Mouse (Mus musculus) liver, embryonic 11.5 days (tissue): ENCODE data around the gene Adora1. TPM values are rescaled to one million over a fixed set of nuclear protein-coding genes. Genes with fewer than 3 reads are reported as not detected.

Source experiments
- ATAC-seq: fragments of 200-750 bp; cut with Nextera tagmentation; replicated peaks from 2 replicates; pipeline ENCODE4 v1.8.0; 2017; ENCODE audit warnings: moderate number of reproducible peaks, mild to moderate bottlenecking, moderate TSS enrichment, moderate library complexity; ENCODE audit not compliant: low FRiP score
- DNase-seq: peaks from one replicate; pipeline ENCODE4 v3.0.0-alpha.2; 2017; ENCODE audit warnings: low spot score
- H3K27ac ChIP-seq: fragments of 300-500 bp; sonication (generic); 2 replicates; pipeline ENCODE4 v1.5.1; 2014; ENCODE audit warnings: mild to moderate bottlenecking, low read depth, low read length, control low read depth
- H3K27me3 ChIP-seq: fragments of 300-500 bp; sonication (generic); replicated peaks from 2 replicates; pipeline ENCODE4 v1.6.1; 2014; ENCODE audit warnings: low read length, mixed read lengths; ENCODE audit not compliant: control insufficient read depth, insufficient read depth
- H3K36me3 ChIP-seq: fragments of 300-500 bp; sonication (generic); 2 replicates; pipeline ENCODE4 v1.6.1; 2014; ENCODE audit warnings: mild to moderate bottlenecking, low read length, moderate library complexity, mixed read lengths; ENCODE audit not compliant: control insufficient read depth, insufficient read depth
- H3K4me1 ChIP-seq: fragments of 300-500 bp; sonication (generic); replicated peaks from 2 replicates; pipeline ENCODE4 v1.6.1; 2014; ENCODE audit warnings: low read length, mixed read lengths; ENCODE audit not compliant: control insufficient read depth, insufficient read depth
- H3K4me2 ChIP-seq: fragments of 300-500 bp; sonication (generic); 2 replicates; pipeline ENCODE4 v1.6.1; 2014; ENCODE audit warnings: mild to moderate bottlenecking, control low read depth, moderate library complexity
- H3K4me3 ChIP-seq: fragments of 300-500 bp; sonication (generic); 2 replicates; pipeline ENCODE4 v1.5.1; 2014; ENCODE audit warnings: low read depth, low read length, control low read depth
- H3K9ac ChIP-seq: fragments of 300-500 bp; sonication (generic); 2 replicates; pipeline ENCODE4 v1.6.1; 2014; ENCODE audit warnings: low read depth, low read length, control low read depth
- H3K9me3 ChIP-seq: fragments of 300-500 bp; sonication (generic); 2 replicates; pipeline ENCODE4 v1.6.1; 2016; ENCODE audit warnings: low read length, inconsistent platforms, mixed read lengths; ENCODE audit not compliant: control insufficient read depth
- WGBS: fragments of 180-500 bp; shearing (Covaris S2); extraction: QIAGEN DNeasy Blood & Tissue Kit; methylation state at CpG from one replicate; pipeline ENCODE4 v1.1.7; 2014; 5-methylcytosine and 5-hydroxymethylcytosine counted together
- polyA plus RNA-seq: library from polyadenylated mRNA; unstranded; fragments of >200 nt; fragmentation: Nextera tagmentation; extraction: Ambion mirVana; gene quantifications from 2 replicates; pipeline ENCODE4 v1.2.1, GENCODE M21; 2014

Adora1 gene
- polyA plus RNA-seq, 1 experiment from 2014 or later: 0.29 TPM

DNA sequence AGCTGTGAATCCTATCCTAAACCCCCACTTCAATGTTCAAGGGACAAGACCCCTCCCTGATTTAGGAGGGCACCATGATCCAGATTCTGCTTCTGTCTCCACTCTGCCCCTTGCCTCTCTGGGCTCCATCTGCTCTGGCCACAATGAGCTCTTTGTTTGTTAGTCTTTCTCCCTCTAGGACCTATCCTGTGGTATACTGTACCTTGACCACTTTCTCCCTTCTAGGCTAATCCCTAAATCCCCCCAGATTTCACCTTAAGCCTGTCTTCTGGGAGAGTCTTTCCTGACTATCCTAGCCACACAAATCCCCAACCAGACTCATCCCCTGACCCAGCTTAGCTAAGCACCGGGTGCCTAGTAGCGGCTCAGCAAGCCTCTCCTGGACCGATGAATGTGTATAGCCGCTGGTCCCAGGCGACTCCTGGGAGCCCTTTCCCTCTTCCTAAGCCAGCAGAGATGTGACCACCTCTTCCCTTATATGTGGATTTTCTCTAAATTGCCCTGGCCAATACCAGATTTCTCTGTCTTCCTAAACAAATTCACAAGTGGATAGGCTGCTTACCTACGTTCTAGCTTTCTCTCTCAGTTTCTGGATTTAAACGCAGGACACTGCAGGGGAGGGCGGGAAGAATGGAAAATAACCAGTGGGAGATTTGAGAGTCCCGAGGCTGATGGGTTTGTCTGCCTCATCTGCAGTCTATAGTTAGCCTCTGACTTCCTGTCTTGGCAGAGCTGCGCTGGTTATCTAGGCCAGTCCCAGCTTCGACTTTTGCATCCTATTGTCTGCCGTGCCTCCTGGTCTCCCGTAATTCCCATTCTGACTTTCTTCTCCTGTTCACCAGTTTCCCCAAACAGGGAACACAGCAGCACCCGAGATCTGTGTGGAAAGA is 67.6 kb downstream of the Adora1 start:
- Histone ChIP-seq H3K36me3 (no peaks in the 10 kb centered on the region), H3K9me3 (no peaks in the 10 kb centered on the region), H3K4me3 (no peak overlapping the region), H3K4me2 (no peak overlapping the region), H3K9ac (no peak overlapping the region), H3K27ac (no peak overlapping the region), H3K4me1 (peaks cover 5% of the 10 kb centered on the region; the same call in 1 of the 2 replicates), H3K27me3 (no peaks in the 10 kb centered on the region)
- no peak for DNase-seq
- ATAC-seq: no peak
- 44% methylated on average over 14 of the region's 14 CpGs for WGBS

DNA sequence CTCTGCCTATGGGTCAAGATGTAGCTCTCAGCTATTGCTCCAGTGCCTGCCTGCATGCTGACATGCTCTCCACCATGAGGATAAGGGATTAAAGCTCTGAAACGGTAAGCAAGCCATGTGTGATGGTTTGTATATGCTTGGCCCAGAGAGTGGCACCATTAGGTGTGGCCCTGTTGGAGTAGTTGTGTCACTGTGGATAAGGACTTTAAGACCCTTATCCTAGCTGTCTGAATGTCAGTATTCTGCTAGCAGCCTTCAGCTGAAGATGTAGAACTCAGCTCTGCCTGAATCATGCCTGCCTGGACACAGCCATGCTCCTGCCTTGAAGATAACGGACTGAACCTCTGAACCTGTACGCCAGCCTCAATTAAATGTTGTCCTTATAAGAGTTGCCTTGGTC is 68.7 kb downstream of the Adora1 start:
- H3K4me2 ChIP-seq: no peak overlapping the region
- no peak overlapping the region for H3K4me3 ChIP-seq
- no peak for DNase-seq
- H3K9me3 ChIP-seq: no peaks in the 10 kb centered on the region
- ATAC-seq: peak; percentile 18; the same call in 1 of the 2 replicates
- 78% methylated on average over 3 of the region's 3 CpGs for WGBS
- no peaks in the 10 kb centered on the region for H3K36me3 ChIP-seq
- no peak overlapping the region for H3K9ac ChIP-seq
- H3K4me1 ChIP-seq: peaks cover 5% of the 10 kb centered on the region; the same call in 1 of the 2 replicates
- H3K27me3 ChIP-seq: no peaks in the 10 kb centered on the region
- no peak overlapping the region for H3K27ac ChIP-seq

DNA sequence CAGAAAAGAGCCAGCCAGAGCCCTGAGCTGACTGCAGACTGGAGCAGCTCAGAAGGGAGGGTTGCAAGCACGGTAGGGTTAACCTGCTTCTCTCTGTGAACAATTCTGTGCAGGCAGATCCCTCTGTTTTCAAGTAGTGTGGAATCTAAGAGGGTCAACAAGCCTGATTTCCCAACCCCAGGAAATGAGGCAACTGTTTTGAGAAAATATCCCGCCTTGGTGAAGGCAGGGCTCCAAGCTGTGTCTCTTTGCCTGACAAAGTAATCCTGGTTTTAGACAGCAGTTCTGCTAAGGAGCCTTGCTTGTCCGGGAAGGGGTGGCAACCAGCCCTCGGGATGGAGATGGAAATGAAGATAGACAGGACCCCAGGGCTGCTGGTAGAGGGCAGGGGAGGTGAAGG is 70.8 kb downstream of the Adora1 start:
- H3K4me2 ChIP-seq: no peak overlapping the region
- no peaks in the 10 kb centered on the region for H3K9me3 ChIP-seq
- WGBS: 67% methylated on average over 4 of the region's 4 CpGs
- no peak overlapping the region for H3K9ac ChIP-seq
- H3K4me1 ChIP-seq: peaks cover 5% of the 10 kb centered on the region; the same call in 1 of the 2 replicates
- H3K27me3 ChIP-seq: no peaks in the 10 kb centered on the region
- no peak overlapping the region for H3K4me3 ChIP-seq
- DNase-seq (no peak), ATAC-seq (no peak)
- no peaks in the 10 kb centered on the region for H3K36me3 ChIP-seq
- no peak overlapping the region for H3K27ac ChIP-seq

DNA sequence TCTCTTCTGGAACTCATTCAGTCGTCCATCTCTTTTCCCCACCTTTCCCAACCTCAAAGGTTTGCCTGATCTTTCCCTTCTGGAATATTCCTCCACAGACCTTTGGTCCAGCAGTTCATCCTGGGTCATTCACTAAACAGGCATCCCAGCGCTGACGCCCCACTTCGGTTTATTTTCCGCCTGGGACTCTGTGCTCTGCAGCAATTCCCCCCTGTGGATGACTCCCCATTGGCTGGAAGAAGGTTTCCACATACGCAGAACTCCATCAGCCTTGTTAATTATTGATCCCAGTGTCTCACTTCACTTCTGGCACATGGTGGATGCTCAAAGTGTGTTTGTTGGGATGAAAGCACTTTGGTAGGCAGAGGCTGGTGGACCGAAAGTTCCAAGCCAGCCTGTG is 71.8 kb downstream of the Adora1 start:
- no peaks in the 10 kb centered on the region for H3K9me3 ChIP-seq
- H3K9ac ChIP-seq: no peak overlapping the region
- H3K27me3 ChIP-seq: no peaks in the 10 kb centered on the region
- no peak overlapping the region for H3K27ac ChIP-seq
- peaks cover 3% of the 10 kb centered on the region; the same call in 1 of the 2 replicates for H3K4me1 ChIP-seq
- WGBS: 82% methylated on average over 7 of the region's 7 CpGs
- H3K36me3 ChIP-seq: no peaks in the 10 kb centered on the region
- DNase-seq: no peak
- H3K4me2 ChIP-seq: no peak overlapping the region
- no peak overlapping the region for H3K4me3 ChIP-seq
- no peak for ATAC-seq

DNA sequence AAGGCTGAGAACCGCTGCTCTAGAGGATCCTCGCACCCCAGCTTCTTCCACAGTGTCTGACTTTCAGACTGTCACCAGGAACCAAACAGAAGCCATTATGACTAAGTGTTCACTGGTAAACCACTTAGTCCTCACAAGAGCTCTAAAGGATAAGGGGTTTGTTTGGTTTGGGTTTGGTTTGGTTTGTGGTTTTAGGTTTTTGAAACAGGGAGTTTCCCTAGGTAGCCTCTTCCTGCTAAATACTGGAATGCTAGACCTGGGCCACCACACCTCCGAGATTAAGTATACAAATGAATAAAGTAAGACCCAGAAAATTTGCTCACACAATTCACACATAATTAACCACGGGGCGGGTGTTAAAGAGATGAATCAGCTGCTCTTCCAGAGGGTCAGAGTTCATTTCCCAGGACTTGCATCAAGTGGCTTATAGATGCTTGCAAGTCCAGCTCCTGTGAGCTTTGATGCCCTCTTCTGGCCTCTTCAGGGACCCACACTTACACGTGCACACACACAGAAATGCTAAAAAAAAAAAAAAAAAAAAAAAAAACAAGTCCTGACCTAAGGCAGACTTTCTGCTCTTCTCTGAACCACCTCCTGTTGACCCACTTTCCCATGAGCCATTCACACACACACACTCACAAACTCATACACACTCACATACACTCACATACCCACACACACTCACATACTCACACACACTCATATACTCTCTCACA is 72.6 kb downstream of the Adora1 start:
- Histone ChIP-seq H3K9me3 (no peaks in the 10 kb centered on the region), H3K36me3 (no peaks in the 10 kb centered on the region), H3K27me3 (no peaks in the 10 kb centered on the region), H3K27ac (no peak overlapping the region), H3K4me1 (no peaks in the 10 kb centered on the region), H3K4me3 (no peak overlapping the region), H3K9ac (no peak overlapping the region), H3K4me2 (no peak overlapping the region)
- DNase-seq (no peak), ATAC-seq (no peak)
- 76% methylated on average over 6 of the region's 6 CpGs for WGBS

DNA sequence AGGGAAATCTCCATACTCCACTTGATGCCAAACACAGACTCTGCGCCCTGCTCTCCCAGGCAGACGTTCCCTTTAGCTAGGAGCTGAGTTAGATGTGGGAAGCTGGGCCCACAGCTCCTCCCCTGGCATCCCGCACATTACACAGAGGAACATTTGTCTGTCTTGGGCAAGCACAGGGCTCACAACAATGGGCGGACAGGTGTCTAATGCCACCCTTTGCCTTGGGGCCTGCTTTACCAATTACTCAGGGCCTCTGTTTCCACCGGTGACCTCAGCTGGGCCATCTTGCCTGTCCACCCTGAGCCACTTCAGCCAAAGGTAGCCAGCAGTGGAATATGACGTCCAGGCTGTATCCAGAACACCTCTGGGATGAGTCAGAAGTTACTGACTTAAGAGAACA is 73.8 kb downstream of the Adora1 start:
- Histone ChIP-seq H3K9ac (no peak overlapping the region), H3K4me1 (no peaks in the 10 kb centered on the region), H3K9me3 (no peaks in the 10 kb centered on the region), H3K4me2 (no peak overlapping the region), H3K36me3 (no peaks in the 10 kb centered on the region), H3K27ac (no peak overlapping the region), H3K27me3 (no peaks in the 10 kb centered on the region), H3K4me3 (no peak overlapping the region)
- 76% methylated on average over 6 of the region's 6 CpGs for WGBS
- no peak for ATAC-seq
- no peak for DNase-seq

DNA sequence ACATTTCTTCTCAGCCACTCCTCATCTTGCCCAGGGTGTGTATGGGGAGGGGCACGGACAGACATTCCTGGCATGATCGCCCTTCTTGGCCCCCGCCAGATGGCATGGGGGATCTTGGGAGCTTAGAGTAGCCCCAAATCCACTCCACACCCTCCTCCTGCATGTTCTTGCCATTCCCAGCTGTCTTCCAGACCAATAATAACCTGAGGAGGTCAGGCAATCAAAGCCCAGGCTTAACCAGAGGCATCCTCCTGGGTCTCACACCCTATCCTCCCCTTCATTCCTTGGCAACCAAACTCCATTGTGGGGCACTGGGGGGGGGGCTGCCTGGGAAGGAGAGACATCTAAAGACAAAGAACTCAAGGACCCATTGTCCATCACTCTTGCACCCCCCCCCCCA is 74.8 kb downstream of the Adora1 start:
- WGBS: 82% methylated on average over 3 of the region's 3 CpGs
- no peaks in the 10 kb centered on the region for H3K9me3 ChIP-seq
- no peak overlapping the region for H3K4me3 ChIP-seq
- DNase-seq (no peak), ATAC-seq (no peak)
- H3K4me1 ChIP-seq: no peaks in the 10 kb centered on the region
- no peak overlapping the region for H3K9ac ChIP-seq
- H3K4me2 ChIP-seq: no peak overlapping the region
- no peaks in the 10 kb centered on the region for H3K27me3 ChIP-seq
- no peak overlapping the region for H3K27ac ChIP-seq
- H3K36me3 ChIP-seq: no peaks in the 10 kb centered on the region

DNA sequence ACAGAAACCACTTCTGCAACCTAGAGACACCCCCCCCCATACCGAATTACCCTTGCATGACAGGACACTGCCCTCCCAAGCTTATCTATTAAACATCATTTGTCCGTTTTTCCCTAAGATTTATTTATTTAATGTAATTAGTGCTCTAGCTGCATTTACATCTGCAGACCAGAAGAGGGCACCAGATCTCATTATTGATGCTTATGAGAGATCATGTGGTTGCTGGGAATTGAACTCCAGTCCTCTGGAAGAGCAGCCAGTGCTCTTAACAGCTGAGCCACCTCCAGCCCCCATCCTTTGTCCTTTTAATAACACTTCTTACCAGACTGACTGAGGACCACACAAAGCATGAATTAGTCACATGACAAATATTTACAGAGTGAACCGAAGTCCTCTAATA is 80.6 kb downstream of the Adora1 start:
- 51% methylated on average over 3 of the region's 3 CpGs for WGBS

More for the DNA sequence above, 80.6 kb downstream of the Adora1 start:
- peaks cover 6% of the 10 kb centered on the region; the same call in 1 of the 2 replicates for H3K4me1 ChIP-seq
- H3K9ac ChIP-seq: no peak overlapping the region
- H3K9me3 ChIP-seq: no peaks in the 10 kb centered on the region
- no peaks in the 10 kb centered on the region for H3K36me3 ChIP-seq
- DNase-seq (no peak), ATAC-seq (no peak)
- no peak overlapping the region for H3K27ac ChIP-seq
- H3K4me2 ChIP-seq: no peak overlapping the region
- H3K27me3 ChIP-seq: no peaks in the 10 kb centered on the region
- H3K4me3 ChIP-seq: no peak overlapping the region
